Mouse (Mus musculus) naive thymus-derived CD4-positive, alpha-beta T cell, adult 2 months (primary cell): ENCODE results near the gene Cyp2c29.
"Not testable (repeated sequence)": the region's sequence is repeated elsewhere in the genome, so short reads cannot be mapped to it uniquely, and the experiment has no call there.

ENCODE experiments used
- DNase-seq: peaks from one replicate; pipeline ENCODE4 v3.0.0-alpha.2; 2011; ENCODE audit warnings: low read depth

The Cyp2c29 gene

DNA sequence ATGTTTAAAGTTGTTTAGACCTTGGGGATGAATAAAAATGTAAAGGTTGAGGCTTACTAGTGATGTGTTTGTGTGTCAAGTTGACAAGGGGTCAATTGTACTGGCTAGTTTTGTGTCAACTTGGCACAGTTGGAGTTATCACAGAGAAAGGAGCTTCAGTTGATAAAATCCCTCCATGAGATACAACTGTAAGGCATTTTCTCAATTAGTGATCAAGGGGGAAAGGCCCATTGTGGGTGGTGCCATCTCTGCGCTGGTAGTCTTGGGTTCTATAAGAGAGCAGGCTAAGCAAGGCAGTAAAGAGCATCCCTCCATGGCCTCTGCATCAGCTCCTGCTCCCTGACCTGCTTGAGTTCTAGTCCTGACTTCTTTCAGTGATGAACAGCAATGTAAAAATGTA, at the start of gene Cyp2c29:
Gene Cyp2c29, plus strand, starts transcription at position 301 of the 400 bp plus-strand sequence.
- DNase-seq: not testable (repeated sequence)

DNA sequence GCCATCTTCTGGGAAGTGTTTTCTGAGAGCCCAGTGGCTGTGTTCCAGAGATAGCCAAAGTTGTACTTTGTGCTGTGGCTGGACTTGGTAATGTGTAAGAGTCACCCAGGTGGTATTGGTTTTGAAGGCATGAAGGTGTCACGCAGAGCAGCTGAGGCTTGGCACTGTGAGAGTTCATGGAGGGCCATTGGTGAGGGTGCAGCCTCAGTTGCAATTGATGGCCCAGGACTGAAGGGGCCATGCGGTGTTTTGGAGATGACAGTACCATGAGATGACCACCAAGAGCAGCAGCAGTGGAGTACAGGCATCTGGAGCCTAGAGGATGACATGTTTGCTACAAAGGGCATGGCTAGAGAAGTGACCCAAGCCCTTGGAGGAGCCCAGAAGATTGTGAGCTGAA, 2.2 kb upstream of the Cyp2c29 start:
- not testable (repeated sequence) for DNase-seq

DNA sequence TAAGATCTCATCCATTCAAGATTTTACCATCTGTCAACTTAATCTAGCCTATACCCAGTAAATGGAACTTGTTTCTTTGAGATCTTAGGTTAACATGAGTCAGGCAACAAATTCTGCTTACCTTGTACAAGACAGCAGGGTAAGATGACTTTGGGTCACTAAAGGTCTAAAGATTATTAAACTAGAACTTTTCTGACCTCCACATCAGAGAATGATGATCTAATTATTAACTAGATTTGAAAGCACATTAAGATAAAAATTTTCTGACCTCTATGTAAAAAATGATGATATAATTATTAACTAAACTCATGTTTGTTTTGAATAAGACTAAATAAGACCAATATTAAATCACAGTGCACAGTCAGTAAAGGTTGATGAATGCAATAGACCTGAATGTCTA, 13.6 kb downstream of the Cyp2c29 start:
- DNase-seq: no peak

DNA sequence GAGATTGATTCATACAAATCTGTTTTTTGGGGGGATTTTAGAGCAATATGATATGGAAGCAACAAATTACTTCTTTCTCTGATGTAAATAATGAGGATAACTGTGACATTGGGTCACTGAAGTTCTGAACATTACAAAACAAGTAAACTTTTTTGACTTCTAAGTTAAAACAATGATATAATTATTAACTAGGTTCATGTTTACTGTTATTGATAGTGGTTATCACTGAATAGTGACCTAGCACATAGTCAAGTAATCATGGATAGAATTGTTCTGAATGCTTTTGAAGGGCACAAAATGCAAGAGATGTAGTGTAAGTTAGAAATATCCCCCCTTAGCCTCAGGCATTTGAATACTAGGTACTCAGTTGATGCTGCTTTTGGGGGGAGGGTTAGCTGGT, 16.4 kb downstream of the Cyp2c29 start:
- no peak for DNase-seq

DNA sequence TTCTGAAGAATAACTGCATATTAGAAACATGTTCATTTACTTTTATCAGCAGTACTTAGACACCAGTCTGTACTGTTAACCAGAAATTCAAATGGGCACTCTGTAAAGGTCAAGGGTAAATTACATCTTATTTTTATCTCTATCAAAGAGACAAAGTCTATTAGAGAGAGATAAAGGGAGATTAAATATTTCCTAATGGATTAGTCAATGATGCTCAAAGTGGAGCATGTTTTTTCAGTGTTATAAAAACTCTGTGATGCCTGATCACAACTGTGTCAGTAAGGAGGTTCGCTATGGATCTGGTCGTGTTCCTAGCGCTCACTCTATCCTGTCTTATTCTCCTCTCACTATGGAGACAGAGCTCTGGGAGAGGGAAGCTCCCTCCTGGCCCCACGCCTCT, 17.6 kb downstream of the Cyp2c29 start:
- DNase-seq: no peak

DNA sequence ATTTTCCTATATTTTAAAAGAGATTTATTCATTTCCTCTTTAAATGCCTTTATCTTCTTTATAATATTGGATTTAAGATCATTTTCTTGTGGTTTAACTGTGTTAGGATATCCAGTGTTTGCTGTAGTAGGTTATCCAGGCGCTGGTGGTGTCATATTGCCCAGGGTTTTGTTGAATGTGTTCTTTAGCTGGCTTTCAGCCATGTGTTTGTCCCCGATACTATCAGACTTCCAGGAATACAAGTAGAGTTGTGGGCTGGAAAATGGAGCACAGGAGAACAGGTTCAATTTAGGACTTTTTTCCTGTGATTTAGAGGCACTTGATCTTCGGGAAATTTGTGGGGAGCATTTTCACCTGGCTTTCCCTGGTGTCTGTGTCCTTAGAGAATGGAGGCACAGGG, 19.8 kb downstream of the Cyp2c29 start:
- DNase-seq: no peak
